Mouse (Mus musculus): Measurements from ENCODE around the gene Trim46.

DNA sequence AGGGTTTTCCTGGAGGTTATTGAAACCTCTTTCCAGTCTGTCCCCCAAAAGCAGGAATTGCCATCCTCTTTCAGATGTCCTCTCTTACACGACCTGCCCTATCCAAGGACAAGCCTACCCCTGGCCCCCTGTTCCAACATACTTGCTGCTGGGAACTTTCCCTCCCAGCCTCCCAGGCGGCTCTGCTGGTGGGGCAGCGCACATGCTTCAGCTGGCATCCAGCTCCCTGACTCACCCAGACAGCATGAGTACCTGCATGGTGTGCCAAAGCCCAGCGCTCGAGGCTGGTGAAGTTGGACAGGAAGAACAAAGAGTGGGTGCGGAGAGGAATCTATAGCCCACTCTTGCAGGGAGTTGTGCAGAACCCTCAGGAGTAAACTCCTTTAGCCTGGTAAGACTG lies 24.8 kb upstream of the Trim46 start:
- TF ChIP-seq CTCF (IDR thresholded peaks at IDR 0.05; ENCODE audit: low read depth) = no peak
- no peak for TF ChIP-seq EP300 (optimal IDR thresholded peaks at IDR 0.05)

Data from stomach, postnatal 0 days (tissue).